15 mouse cellular contexts compared by ENCODE assay signal in the genomic region with DNA sequence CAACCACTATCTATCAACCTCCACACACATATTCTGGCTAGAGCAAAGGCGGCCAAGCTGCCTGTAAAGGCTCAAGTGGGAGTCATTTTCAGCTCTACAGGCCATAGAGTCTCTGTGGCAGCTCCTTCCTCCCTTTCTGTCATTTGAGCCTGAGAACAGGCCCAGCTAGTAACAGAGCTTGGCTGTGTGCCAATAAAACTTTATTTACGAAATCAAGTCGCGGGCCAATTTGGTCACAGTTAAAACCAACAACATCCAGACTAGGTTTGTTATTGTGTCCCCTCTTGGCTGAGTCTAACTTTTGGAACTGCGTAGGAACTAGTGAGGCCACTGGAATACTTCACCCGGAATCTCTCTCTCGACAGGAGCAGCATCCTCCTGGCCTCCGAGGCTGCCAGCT. TPM values are rescaled to one million over a fixed set of nuclear protein-coding genes. Genes with fewer than 3 reads are reported as not detected.
DNase-seq lines count a peak whose midpoint lies in the region; ATAC-seq and TF ChIP-seq lines count a peak whose summit lies in the region.
"Had no signal": no experiment of that assay in that cellular context is flagged by ENCODE, and none has a peak within 500 bp of the region (broad histone marks: within the 10 kb centered on the region; RNA-seq: fewer than 3 reads in every experiment).

No protein-coding gene starts in this region.

- intact Hi-C loops in heart, postnatal 10 days (cut with DNase I) = loop anchor here (10.0 kb wide), 1 partner anchor 611 kb away; no protein-coding TSS in a partner anchor

- no peak for ATAC-seq in midbrain, postnatal 0 days (ENCODE audit: low FRiP score)
- ATAC-seq in midbrain, embryonic 15.5 days (replicated peaks) = no peak
- ATAC-seq in intestine, embryonic 15.5 days = 0 out of 2 replicates have a peak, but pooled peaks have one; percentile 62

- WGBS in midbrain, postnatal 0 days = 65% methylated on average over 8 of the region's 8 CpGs
- 64% methylated on average over 8 of the region's 8 CpGs for WGBS in midbrain, embryonic 15.5 days
- WGBS in intestine, embryonic 15.5 days = 43% methylated on average over 8 of the region's 8 CpGs

- no peaks in the 10 kb centered on the region for H3K9me3 ChIP-seq in midbrain, postnatal 0 days (ENCODE audit: low read length)
- H3K9me3 ChIP-seq in midbrain, embryonic 15.5 days = no peaks in the 10 kb centered on the region
- no peaks in the 10 kb centered on the region for H3K9me3 ChIP-seq in intestine, embryonic 15.5 days
- H3K9me3 ChIP-seq: liver, embryonic 13.5 days; midbrain, embryonic 10.5 days; neural tube, embryonic 13.5 days had no signal

- DNase-seq in heart, postnatal 10 days = peak; percentile 18 to 27
- no peak for DNase-seq in heart, adult 8-10 months (ENCODE audit: low spot score)
- DNase-seq in midbrain, postnatal 0 days (ENCODE audit: low spot score) = peak; percentile 22
- no peak for DNase-seq in layer of hippocampus, adult 8-10 months (ENCODE audit: low spot score in 2 of 2)
- DNase-seq in embryo, embryonic 10 days (ENCODE audit: low spot score) = no peak
- DNase-seq: embryo, embryonic 11 days; liver, embryonic 13.5 days; right cerebral cortex, adult 18-20 months had no signal

- H3K27me3 ChIP-seq in midbrain, postnatal 0 days (ENCODE audit: insufficient read depth, low read length) = no peaks in the 10 kb centered on the region
- peaks cover 4% of the 10 kb centered on the region; the same call in 1 of the 2 replicates for H3K27me3 ChIP-seq in midbrain, embryonic 15.5 days (replicated peaks)
- H3K27me3 ChIP-seq in intestine, embryonic 15.5 days (replicated peaks) = 0 out of 2 replicates have a peak, but pooled peaks cover 3% of the 10 kb centered on the region
- H3K27me3 ChIP-seq: liver, embryonic 13.5 days; neural tube, embryonic 13.5 days had no signal

- no peak overlapping the region for H3K4me3 ChIP-seq in midbrain, postnatal 0 days (ENCODE audit: low read depth, low read length)
- no peak overlapping the region for H3K4me3 ChIP-seq in midbrain, embryonic 15.5 days
- H3K4me3 ChIP-seq in intestine, embryonic 15.5 days (replicated peaks) = no peak overlapping the region
- H3K4me3 ChIP-seq: liver, embryonic 13.5 days; midbrain, embryonic 10.5 days; neural tube, embryonic 13.5 days had no signal

- H3K4me2 ChIP-seq in midbrain, postnatal 0 days (ENCODE audit: low read depth, low read length, poor library complexity, severe bottlenecking) = no peak overlapping the region
- no peak overlapping the region for H3K4me2 ChIP-seq in midbrain, embryonic 15.5 days
- H3K4me2 ChIP-seq in intestine, embryonic 15.5 days (replicated peaks) = no peak overlapping the region
- H3K4me2 ChIP-seq: liver, embryonic 13.5 days; neural tube, embryonic 13.5 days had no signal

- H3K27ac ChIP-seq in midbrain, postnatal 0 days (ENCODE audit: low read depth, low read length) = no peak overlapping the region
- no peak overlapping the region for H3K27ac ChIP-seq in midbrain, embryonic 15.5 days
- peak overlapping the region; percentile 52 for H3K27ac ChIP-seq in intestine, embryonic 15.5 days
- H3K27ac ChIP-seq: liver, embryonic 13.5 days; midbrain, embryonic 10.5 days; neural tube, embryonic 13.5 days had no signal

- H3K36me3 ChIP-seq in midbrain, postnatal 0 days (ENCODE audit: insufficient read depth, low read length) = peaks cover 12% of the 10 kb centered on the region
- peaks cover 8% of the 10 kb centered on the region; the same call in 1 of the 2 replicates for H3K36me3 ChIP-seq in midbrain, embryonic 15.5 days (replicated peaks)
- peaks cover 5% of the 10 kb centered on the region for H3K36me3 ChIP-seq in intestine, embryonic 15.5 days

- no peaks in the 10 kb centered on the region for H3K4me1 ChIP-seq in midbrain, postnatal 0 days (ENCODE audit: insufficient read depth, low read length)
- H3K4me1 ChIP-seq in midbrain, embryonic 15.5 days = no peaks in the 10 kb centered on the region
- H3K4me1 ChIP-seq in intestine, embryonic 15.5 days (replicated peaks) = 0 out of 2 replicates have a peak, but pooled peaks cover 4% of the 10 kb centered on the region

- no peak for TF ChIP-seq CTCF in midbrain, postnatal 0 days (IDR thresholded peaks at IDR 0.05)

- H3K9ac ChIP-seq in midbrain, postnatal 0 days (replicated peaks; ENCODE audit: low read length, poor library complexity, severe bottlenecking) = no peak overlapping the region
- H3K9ac ChIP-seq in midbrain, embryonic 15.5 days = no peak overlapping the region
- H3K9ac ChIP-seq in intestine, embryonic 15.5 days = no peak overlapping the region
- H3K9ac ChIP-seq: liver, embryonic 13.5 days; neural tube, embryonic 13.5 days had no signal

RNA-seq across cellular contexts. Expression of a gene that starts 1.3 kb away (rescaled TPM):
- total RNA-seq in heart, postnatal 10 days (2021) = not detected
- total RNA-seq in heart, adult 8-10 months (2022) = not detected
- total RNA-seq in midbrain, postnatal 0 days (2014; rRNA removed) = not detected in 2 replicates
- polyA plus RNA-seq in midbrain, postnatal 0 days (2015; fragmentation: Nextera tagmentation; extraction: Ambion mirVana) = 0.43 and 0.47 TPM in 2 replicates
- polyA plus RNA-seq in midbrain, embryonic 15.5 days (2015; fragmentation: Nextera tagmentation; extraction: Ambion mirVana) = 0.52 TPM in 1 of 2 replicates, not detected in the other
- not detected in 2 replicates for polyA plus RNA-seq in intestine, embryonic 15.5 days (2015; fragmentation: Nextera tagmentation; extraction: Ambion mirVana)
- under 1 TPM in 1 of 4 experiments, not detected in 3; 0.50 TPM for total RNA-seq in layer of hippocampus, adult 8-10 months (2022)
- total RNA-seq: heart, postnatal 14 days; layer of hippocampus, postnatal 10 days had no signal
- polyA plus RNA-seq: liver, embryonic 13.5 days had no signal

RNA-seq across cellular contexts. Expression of a gene that starts 15.2 kb away (rescaled TPM):
- not detected for total RNA-seq in heart, postnatal 10 days (2021)
- total RNA-seq in heart, adult 8-10 months (2022) = not detected
- not detected in 2 replicates for total RNA-seq in midbrain, postnatal 0 days (2014; rRNA removed)
- polyA plus RNA-seq in midbrain, postnatal 0 days (2015; fragmentation: Nextera tagmentation; extraction: Ambion mirVana) = 0.77 and 1.2 TPM in 2 replicates
- polyA plus RNA-seq in midbrain, embryonic 15.5 days (2015; fragmentation: Nextera tagmentation; extraction: Ambion mirVana) = 2.0 and 2.3 TPM in 2 replicates
- polyA plus RNA-seq in intestine, embryonic 15.5 days (2015; fragmentation: Nextera tagmentation; extraction: Ambion mirVana) = 0.95 and 1.1 TPM in 2 replicates
- not detected for total RNA-seq in layer of hippocampus, adult 8-10 months (2022)
- total RNA-seq: heart, postnatal 14 days; layer of hippocampus, postnatal 10 days had no signal
- polyA plus RNA-seq: frontal cortex, adult 2 months had no signal

RNA-seq across cellular contexts. Expression of a gene that starts 33.2 kb away (rescaled TPM):
- total RNA-seq in heart, postnatal 10 days (2021) = 10 to 100 TPM; 40.7 to 40.9 TPM
- total RNA-seq in heart, adult 8-10 months (2022) = 10 to 100 TPM; 30.2 to 38.1 (median 31.4) TPM
- 62.0 and 67.0 TPM in 2 replicates for total RNA-seq in midbrain, postnatal 0 days (2014; rRNA removed)
- 85.0 and 89.2 TPM in 2 replicates for polyA plus RNA-seq in midbrain, postnatal 0 days (2015; fragmentation: Nextera tagmentation; extraction: Ambion mirVana)
- polyA plus RNA-seq in midbrain, embryonic 15.5 days (2015; fragmentation: Nextera tagmentation; extraction: Ambion mirVana) = 96.7 and 98.0 TPM in 2 replicates
- polyA plus RNA-seq in intestine, embryonic 15.5 days (2015; fragmentation: Nextera tagmentation; extraction: Ambion mirVana) = 69.8 and 70.1 TPM in 2 replicates
- total RNA-seq in layer of hippocampus, adult 8-10 months (2022) = 10 to 100 TPM; 68.3 to 71.7 (median 70.8) TPM

Comparison
In these comparisons a context has a peak if more than half of its experiments do, and no peak if none do; other contexts are left out.
1. DNase-seq: peak in heart, postnatal 10 days (2 of 2) and midbrain, postnatal 0 days (single experiment); none in heart, adult 8-10 months (single experiment), layer of hippocampus, adult 8-10 months (0 of 2) and embryo, embryonic 10 days (single experiment).